Mouse (Mus musculus): Measurements from ENCODE around the gene Rhox2b.
"Not testable (repeated sequence)": the region's sequence is repeated elsewhere in the genome, so short reads cannot be mapped to it uniquely, and the experiment has no call there.

Gene Rhox2b

DNA sequence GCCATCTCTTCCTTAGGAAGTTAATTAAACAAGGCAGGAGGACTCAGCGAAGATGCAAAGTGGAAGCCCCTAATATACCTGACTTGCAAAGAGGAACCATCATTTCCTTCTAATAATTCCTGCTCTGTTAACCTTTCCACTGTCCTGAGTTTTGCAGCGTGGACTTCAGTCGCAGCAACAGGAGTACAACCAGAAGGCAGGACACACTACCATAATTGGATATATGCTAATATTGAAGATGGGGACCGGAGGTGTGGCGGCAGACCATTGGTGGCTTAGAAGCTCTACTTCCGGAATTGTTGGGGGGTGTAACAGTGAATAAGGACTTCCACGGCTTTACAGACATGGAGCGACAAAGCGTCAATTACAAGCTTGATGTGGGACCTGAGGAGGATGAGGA is at the start of gene Rhox2b:
Rhox2b (plus strand) TSS at position 301 of the 400 bp plus-strand sequence.
- DNase-seq (ENCODE audit: low read depth, low spot score): not testable (repeated sequence)

- DNase-seq (ENCODE audit: low read depth, low spot score): not testable (repeated sequence)
These were observed 32.1 kb upstream of the Rhox2b start, which contains the start of gene Rhox3a2 for GRCm38 (mm10) chrX:37379728-37380127. Rhox3a2 (plus strand) TSS chrX:37380028.

GRCm38 (mm10) chrX:37390548-37390947 is 21.3 kb upstream of the Rhox2b start, which contains the start of gene Rhox4a2:
Rhox4a2 (plus strand) TSS chrX:37390848.
- not testable (repeated sequence) for DNase-seq (ENCODE audit: low read depth, low spot score)

GRCm38 (mm10) chrX:37432194-37432593 is 20.3 kb downstream of the Rhox2b start, which contains the start of gene Rhox4b:
Rhox4b (plus strand) TSS chrX:37432494.
- not testable (repeated sequence) for DNase-seq (ENCODE audit: low read depth, low spot score)

DNA sequence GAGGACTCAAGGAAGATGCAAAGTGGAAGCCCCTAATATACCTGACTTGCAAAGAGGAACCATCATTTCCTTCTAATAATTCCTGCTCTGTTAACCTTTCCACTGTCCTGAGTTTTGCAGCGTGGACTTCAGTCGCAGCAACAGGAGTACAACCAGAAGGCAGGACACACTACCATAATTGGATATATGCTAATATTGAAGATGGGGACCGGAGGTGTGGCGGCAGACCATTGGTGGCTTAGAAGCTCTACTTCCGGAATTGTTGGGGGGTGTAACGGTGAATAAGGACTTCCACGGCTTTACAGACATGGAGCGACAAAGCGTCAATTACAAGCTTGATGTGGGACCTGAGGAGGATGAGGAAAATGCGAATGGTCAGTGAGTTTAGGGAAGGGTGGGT is 41.5 kb downstream of the Rhox2b start, which contains the start of gene Rhox2c:
Rhox2c (plus strand) TSS at position 301 of the 400 bp plus-strand sequence.
- DNase-seq (ENCODE audit: low read depth, low spot score): not testable (repeated sequence)

DNA sequence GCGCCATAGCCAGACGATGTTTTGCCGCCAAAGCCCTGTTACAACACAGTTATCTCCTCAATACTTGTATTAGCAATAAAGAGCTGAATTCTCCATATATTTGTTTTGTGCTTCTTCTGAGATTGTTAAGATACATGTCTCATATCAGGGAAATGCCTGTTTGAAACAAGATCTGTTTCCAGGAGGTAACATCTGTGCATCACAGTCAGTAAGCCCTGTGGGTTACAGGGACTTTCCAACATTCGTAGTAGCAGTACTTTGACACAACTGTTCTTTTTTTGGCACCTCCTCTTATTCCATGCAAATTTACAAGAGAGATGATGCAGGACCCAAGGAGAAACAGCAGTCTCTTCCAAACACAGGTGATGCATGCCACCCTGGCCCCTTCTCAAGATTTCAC is 46.4 kb downstream of the Rhox2b start, which contains the start of gene Rhox3c:
Rhox3c (plus strand) TSS at position 301 of the 400 bp plus-strand sequence.
- DNase-seq (ENCODE audit: low read depth, low spot score): not testable (repeated sequence)

Measured in retina, adult 2 months (tissue).